Mouse (Mus musculus): ENCODE measurements around the gene Apba3. TPM values are rescaled to one million over a fixed set of nuclear protein-coding genes. Genes with fewer than 3 reads are reported as not detected.
A peak's percentile ranks its signal among the peaks of the same experiment; 100 is the strongest.
"Not testable (repeated sequence)": the region's sequence is repeated elsewhere in the genome, so short reads cannot be mapped to it uniquely, and the experiment has no call there.

Gene Apba3
- polyA plus RNA-seq (2016; fragmentation: Nextera tagmentation; extraction: Ambion mirVana), result 50.5 and 55.5 TPM in 2 replicates

GRCm38 (mm10) chr10:81266211-81267105 lies at the start of gene Apba3, which contains the start of gene Mrpl54:
TSS of gene Apba3 (plus strand) at chr10:81266960.
TSS of gene Mrpl54 (minus strand) at chr10:81266934.
- Histone ChIP-seq H3K4me1 (peaks cover 23% of the 10 kb centered on the region), H3K36me3 (peaks cover 57% of the 10 kb centered on the region)
- under 1% methylated on average over 48 of the region's 48 CpGs for WGBS

GRCm38 (mm10) chr10:81217267-81217666 lies 49.5 kb upstream of the Apba3 start:
- DNase-seq (ENCODE audit: low spot score); H3K27me3 ChIP-seq (ENCODE audit: low read depth, poor library complexity, severe bottlenecking); H3K9me3 ChIP-seq (replicated peaks); H3K4me1 ChIP-seq; H3K27ac ChIP-seq (replicated peaks); H3K4me3 ChIP-seq: not testable (repeated sequence)
- H3K36me3 ChIP-seq, result peaks cover 42% of the 10 kb centered on the region
- WGBS, result 24% methylated on average over 1 of the region's 1 CpGs

More at GRCm38 (mm10) chr10:81266211-81267105, at the start of gene Apba3, which contains the start of gene Mrpl54:
- Histone ChIP-seq H3K27ac (replicated peaks) (peak within 1 kb of the TSS; percentile 96), H3K4me3 (peak within 1 kb of the TSS; percentile 64), H3K27me3 (ENCODE audit: low read depth, poor library complexity, severe bottlenecking) (no peaks in the 10 kb centered on the region), H3K9me3 (replicated peaks) (no peaks in the 10 kb centered on the region)
- DNase-seq (ENCODE audit: low spot score), result peak; percentile 96

GRCm38 (mm10) chr10:81217964-81218363 lies 48.8 kb upstream of the Apba3 start:
- Histone ChIP-seq H3K4me3 (no peak overlapping the region), H3K4me1 (no peaks in the 10 kb centered on the region), H3K27ac (replicated peaks) (no peak overlapping the region), H3K27me3 (ENCODE audit: low read depth, poor library complexity, severe bottlenecking) (no peaks in the 10 kb centered on the region), H3K36me3 (peaks cover 35% of the 10 kb centered on the region), H3K9me3 (replicated peaks) (no peaks in the 10 kb centered on the region)
- DNase-seq (ENCODE audit: low spot score), result peak; percentile 47
- WGBS, result 44% methylated on average over 7 of the region's 7 CpGs

GRCm38 (mm10) chr10:81221402-81222015 lies 45.3 kb upstream of the Apba3 start:
- Histone ChIP-seq H3K4me3 (no peak overlapping the region), H3K4me1 (no peaks in the 10 kb centered on the region), H3K27me3 (ENCODE audit: low read depth, poor library complexity, severe bottlenecking) (no peaks in the 10 kb centered on the region), H3K9me3 (replicated peaks) (no peaks in the 10 kb centered on the region), H3K36me3 (peaks cover 22% of the 10 kb centered on the region; the same call in 1 of the 2 replicates), H3K27ac (replicated peaks) (no peak overlapping the region)
- WGBS, result 90% methylated on average over 5 of the region's 5 CpGs
- DNase-seq (ENCODE audit: low spot score), result no peak

- not testable (repeated sequence) for H3K27ac ChIP-seq (replicated peaks); H3K4me1 ChIP-seq; DNase-seq (ENCODE audit: low spot score); H3K27me3 ChIP-seq (ENCODE audit: low read depth, poor library complexity, severe bottlenecking); H3K9me3 ChIP-seq (replicated peaks); H3K4me3 ChIP-seq
- 79% methylated on average over 2 of the region's 2 CpGs for WGBS
- H3K36me3 ChIP-seq, result peaks cover 14% of the 10 kb centered on the region; the same call in 1 of the 2 replicates
These were observed 43.0 kb upstream of the Apba3 start for GRCm38 (mm10) chr10:81223731-81224130.

- peak overlapping the region; percentile 65 for H3K4me3 ChIP-seq
- 13% methylated on average over 20 of the region's 20 CpGs for WGBS
- H3K36me3 ChIP-seq, result no peaks in the 10 kb centered on the region
- H3K27me3 ChIP-seq (ENCODE audit: low read depth, poor library complexity, severe bottlenecking), result peaks cover 42% of the 10 kb centered on the region
- H3K27ac ChIP-seq (replicated peaks), result peak overlapping the region; percentile 86
- DNase-seq (ENCODE audit: low spot score), result no peak
- H3K4me1 ChIP-seq, result peaks cover 37% of the 10 kb centered on the region
- H3K9me3 ChIP-seq (replicated peaks), result no peaks in the 10 kb centered on the region
These were observed 36.9 kb upstream of the Apba3 start for GRCm38 (mm10) chr10:81229735-81230437.

GRCm38 (mm10) chr10:81230438-81231332 lies 36.1 kb upstream of the Apba3 start, which contains the start of gene Atcay:
TSS of gene Atcay (minus strand) at chr10:81230833.
- H3K27me3 ChIP-seq (ENCODE audit: low read depth, poor library complexity, severe bottlenecking), result peaks cover 42% of the 10 kb centered on the region
- H3K27ac ChIP-seq (replicated peaks), result peak within 1 kb of the TSS; percentile 86
- peak; percentile 72 for DNase-seq (ENCODE audit: low spot score)
- no peaks in the 10 kb centered on the region for H3K36me3 ChIP-seq
- H3K4me3 ChIP-seq, result peak within 1 kb of the TSS; percentile 65
- peaks cover 37% of the 10 kb centered on the region for H3K4me1 ChIP-seq
- H3K9me3 ChIP-seq (replicated peaks), result no peaks in the 10 kb centered on the region
- 7% methylated on average over 27 of the region's 27 CpGs for WGBS

GRCm38 (mm10) chr10:81231436-81231835 lies 35.3 kb upstream of the Apba3 start:
- peak overlapping the region; percentile 65 for H3K4me3 ChIP-seq
- no peaks in the 10 kb centered on the region for H3K36me3 ChIP-seq
- H3K9me3 ChIP-seq (replicated peaks), result no peaks in the 10 kb centered on the region
- DNase-seq (ENCODE audit: low spot score), result no peak
- no peak overlapping the region for H3K27ac ChIP-seq (replicated peaks)
- 54% methylated on average over 7 of the region's 7 CpGs for WGBS
- peaks cover 47% of the 10 kb centered on the region for H3K27me3 ChIP-seq (ENCODE audit: low read depth, poor library complexity, severe bottlenecking)
- peaks cover 37% of the 10 kb centered on the region for H3K4me1 ChIP-seq

GRCm38 (mm10) chr10:81232580-81233225 lies 34.1 kb upstream of the Apba3 start, which contains the start of gene Zfr2:
TSS of gene Zfr2 (plus strand) at chr10:81233155.
- WGBS, result 8% methylated on average over 29 of the region's 29 CpGs
- Histone ChIP-seq H3K36me3 (no peaks in the 10 kb centered on the region), H3K4me3 (peak within 1 kb of the TSS; percentile 81), H3K27ac (replicated peaks) (peak within 1 kb of the TSS; percentile 92), H3K4me1 (peaks cover 46% of the 10 kb centered on the region), H3K27me3 (ENCODE audit: low read depth, poor library complexity, severe bottlenecking) (peaks cover 56% of the 10 kb centered on the region), H3K9me3 (replicated peaks) (no peaks in the 10 kb centered on the region)
- peak; percentile 84 for DNase-seq (ENCODE audit: low spot score)

- no peak for DNase-seq (ENCODE audit: low spot score)
- Histone ChIP-seq H3K4me3 (peak overlapping the region; percentile 81), H3K36me3 (no peaks in the 10 kb centered on the region), H3K27ac (replicated peaks) (peak overlapping the region; percentile 92), H3K4me1 (peaks cover 50% of the 10 kb centered on the region), H3K27me3 (ENCODE audit: low read depth, poor library complexity, severe bottlenecking) (peaks cover 61% of the 10 kb centered on the region), H3K9me3 (replicated peaks) (no peaks in the 10 kb centered on the region)
- 2% methylated on average over 26 of the region's 28 CpGs for WGBS
These were observed 33.6 kb upstream of the Apba3 start for GRCm38 (mm10) chr10:81233226-81233585.

GRCm38 (mm10) chr10:81234206-81234605 lies 32.6 kb upstream of the Apba3 start:
- Histone ChIP-seq H3K4me1 (peaks cover 54% of the 10 kb centered on the region), H3K4me3 (no peak overlapping the region), H3K27ac (replicated peaks) (no peak overlapping the region), H3K36me3 (no peaks in the 10 kb centered on the region), H3K27me3 (ENCODE audit: low read depth, poor library complexity, severe bottlenecking) (peaks cover 61% of the 10 kb centered on the region), H3K9me3 (replicated peaks) (no peaks in the 10 kb centered on the region)
- DNase-seq (ENCODE audit: low spot score), result no peak
- WGBS, result 85% methylated on average over 6 of the region's 6 CpGs
